Mouse (Mus musculus) cerebral cortex, adult 2 months (tissue): ENCODE data around the gene Nmral1.

Experiments
- WGBS: fragments of 180-500 bp; shearing (Covaris S2); methylation state at CpG from one replicate; pipeline ENCODE4 v1.1.7; 2018; 5-methylcytosine and 5-hydroxymethylcytosine counted together

The Nmral1 gene

DNA sequence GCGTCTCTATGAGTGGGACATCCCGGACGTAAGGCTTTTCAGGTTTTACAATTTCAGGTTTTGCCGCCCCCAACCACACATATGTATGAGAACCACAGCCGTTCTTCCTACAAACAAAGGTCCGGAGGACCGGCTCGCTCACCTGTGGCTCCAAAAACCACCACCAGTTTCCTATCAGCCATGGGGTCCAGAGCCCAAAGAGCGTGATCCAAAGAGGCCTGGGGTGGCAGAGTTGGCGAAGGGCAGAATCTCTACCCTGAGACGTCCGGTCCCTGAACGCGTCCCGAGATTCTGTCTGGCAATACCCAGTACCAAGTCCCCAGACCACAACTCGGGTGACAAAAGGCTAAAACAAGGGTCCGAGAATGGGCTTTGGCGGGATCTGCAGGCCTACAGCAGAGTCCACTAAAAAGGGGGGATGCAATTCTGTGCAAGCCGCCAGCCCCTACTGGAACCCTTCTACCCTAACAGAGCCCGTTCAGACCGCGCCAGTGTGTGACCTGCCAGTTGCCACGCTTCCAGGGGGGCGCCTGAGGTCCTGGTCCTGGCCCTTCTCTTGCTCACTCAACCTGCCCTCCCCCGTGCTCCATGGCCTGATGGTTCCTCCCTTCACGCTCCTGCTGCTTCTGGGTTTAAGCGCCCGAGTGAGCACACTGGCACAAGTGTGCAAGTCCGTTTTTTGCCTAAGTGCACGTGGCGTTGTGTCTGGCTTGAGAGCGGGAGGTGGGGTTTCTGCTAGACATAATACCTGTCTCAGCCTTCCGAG, at the start of gene Nmral1:
Nmral1 (minus strand) TSS at position 604 of the 766 bp plus-strand sequence.
- 13% methylated on average over 33 of the region's 33 CpGs for WGBS

DNA sequence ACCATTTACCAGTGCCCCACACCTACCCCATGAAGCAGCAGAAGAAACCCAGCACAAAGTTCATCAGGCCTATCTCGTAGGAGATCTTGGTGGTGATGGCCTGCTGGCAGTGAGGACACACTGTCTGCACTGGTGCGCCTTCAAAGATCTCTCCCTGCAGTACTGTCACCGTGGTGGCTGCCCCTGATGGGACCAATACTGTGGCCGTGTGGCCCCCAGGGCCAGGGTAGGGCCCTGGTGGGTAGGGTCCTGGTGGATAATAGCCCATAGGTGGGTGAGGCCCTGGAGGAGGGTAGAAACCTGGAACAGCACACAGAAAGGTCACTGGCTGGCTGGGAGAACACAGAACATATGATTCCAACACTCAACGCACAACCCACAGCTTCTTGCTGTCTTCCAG, 49.6 kb upstream of the Nmral1 start:
- WGBS: 88% methylated on average over 5 of the region's 5 CpGs

DNA sequence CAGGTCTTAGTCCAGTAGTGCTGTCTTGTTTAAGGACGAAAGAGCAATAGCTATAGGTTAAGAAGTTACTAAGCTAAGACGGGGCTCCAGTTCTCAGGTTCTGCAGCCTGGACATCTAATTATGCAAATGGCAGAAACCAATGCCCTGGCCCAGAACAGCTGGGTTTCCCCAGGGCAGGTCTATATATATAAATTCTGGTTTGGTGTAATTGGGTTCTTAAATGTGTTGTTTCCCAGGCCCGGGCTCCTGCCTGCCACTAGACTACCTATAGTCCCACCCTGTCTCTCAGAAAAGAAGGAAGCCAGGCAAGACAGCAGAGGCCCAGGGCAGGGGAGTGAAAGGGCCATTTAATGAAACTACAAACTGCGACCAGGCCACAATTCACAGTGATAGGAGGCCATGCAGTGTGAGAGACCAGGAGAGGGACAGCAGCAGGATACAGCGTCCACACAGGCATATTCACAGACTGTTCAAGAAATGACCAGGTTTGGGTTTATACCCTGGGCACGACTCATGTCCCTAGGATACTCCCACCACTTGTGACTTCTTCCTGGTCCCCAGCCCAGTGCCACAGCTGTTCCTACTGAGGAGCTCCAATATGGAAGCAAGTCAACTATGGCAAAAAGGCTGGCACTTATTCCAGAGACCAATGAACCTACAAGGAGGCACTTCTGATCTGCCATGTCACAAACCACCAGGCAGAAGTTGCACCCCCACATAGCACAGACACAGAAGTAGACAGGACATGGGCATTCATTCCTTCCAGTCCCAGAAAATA, 48.0 kb upstream of the Nmral1 start:
- WGBS: 71% methylated on average over 6 of the region's 6 CpGs

DNA sequence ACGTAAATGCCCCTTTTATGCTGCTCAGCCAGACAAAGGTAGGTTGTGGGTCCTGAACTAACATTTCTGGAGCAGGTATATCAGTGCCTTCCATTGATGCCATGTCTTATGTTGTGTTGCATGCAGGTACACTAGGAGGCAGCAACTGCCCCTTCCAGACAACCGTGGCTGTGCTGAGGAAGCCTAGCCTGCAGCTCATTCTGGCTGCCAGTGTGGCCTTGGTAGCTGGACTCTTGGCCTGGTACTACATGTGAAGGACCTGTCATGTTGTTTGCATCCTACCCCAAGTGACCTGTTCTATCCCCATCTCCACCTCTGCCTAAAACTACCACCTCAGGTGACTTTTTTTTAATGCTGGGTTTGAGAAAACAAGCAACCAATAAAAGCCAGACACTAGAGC, 46.7 kb upstream of the Nmral1 start:
- WGBS: 74% methylated on average over 2 of the region's 2 CpGs

DNA sequence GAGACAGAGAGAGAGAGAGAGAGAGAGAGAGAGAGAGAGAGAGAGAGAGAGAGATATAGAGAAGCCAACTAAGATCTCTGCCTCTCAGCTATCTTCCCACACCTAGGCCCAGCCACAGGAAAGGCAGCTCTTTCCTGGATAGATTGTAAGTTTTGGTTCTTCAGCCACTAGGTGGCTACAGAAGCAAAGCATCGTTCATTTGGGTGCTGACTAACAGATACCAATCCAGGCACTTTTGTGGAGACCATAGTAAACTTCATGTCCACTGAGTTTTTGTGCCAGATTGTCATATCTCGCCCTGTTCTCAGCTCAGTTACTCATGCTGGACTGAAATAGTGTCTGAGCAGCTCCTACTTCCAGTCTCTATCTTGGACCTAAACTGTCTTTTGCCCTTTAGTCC, 44.1 kb upstream of the Nmral1 start:
- 17% methylated on average over 2 of the region's 2 CpGs for WGBS

DNA sequence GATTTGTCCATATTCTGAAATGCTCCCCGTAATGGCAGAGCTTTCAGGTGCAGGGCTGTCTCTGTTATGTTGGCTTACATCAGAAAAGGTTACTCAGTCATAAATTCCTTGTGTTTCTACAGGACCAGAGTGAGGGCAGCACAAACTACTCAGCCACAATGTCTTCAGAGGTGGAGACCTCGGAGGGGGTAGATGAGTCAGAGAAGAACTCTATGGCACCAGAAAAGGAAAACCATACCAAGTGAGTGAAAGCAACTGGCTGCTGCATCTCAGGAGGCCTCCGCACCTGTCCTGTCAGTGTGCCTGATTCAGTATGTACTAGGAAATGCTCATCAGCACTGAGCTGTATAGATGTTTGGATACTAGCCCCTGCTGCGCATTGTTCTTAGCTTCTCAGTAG, 43.3 kb upstream of the Nmral1 start:
- WGBS: 90% methylated on average over 4 of the region's 4 CpGs

DNA sequence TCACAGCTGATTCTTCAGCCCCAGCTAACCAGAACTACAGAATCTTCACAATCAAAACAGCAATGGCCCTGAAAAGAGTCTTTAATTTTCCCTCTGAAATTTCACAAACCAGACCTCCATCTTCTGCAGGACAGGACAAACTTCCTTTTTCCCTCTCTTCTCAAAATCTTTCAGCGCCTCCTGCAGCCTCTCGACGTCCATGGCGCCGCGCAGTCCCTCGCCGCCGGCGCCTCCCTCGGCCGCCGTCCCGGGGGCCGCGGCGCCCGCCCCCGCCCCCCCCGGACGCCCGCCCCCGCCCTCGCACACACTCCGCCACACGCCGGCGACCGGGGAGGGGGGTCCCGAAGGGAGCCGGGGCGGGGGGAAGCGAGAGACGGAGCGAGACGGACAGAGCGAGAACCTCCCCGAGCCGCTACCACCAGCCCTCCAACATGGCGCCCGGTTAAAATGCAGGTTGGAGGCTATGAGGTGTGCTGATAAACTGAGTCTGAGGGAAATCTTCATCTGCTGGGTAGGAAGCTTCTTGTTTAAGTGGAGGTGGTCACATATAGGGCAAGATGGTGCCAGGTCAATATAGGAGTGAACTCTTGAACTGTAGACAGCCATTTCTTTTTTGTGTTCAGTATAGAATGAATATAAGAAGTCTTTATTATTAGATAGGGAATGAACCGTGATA, 37.6 kb upstream of the Nmral1 start:
- WGBS: 2% methylated on average over 35 of the region's 42 CpGs

DNA sequence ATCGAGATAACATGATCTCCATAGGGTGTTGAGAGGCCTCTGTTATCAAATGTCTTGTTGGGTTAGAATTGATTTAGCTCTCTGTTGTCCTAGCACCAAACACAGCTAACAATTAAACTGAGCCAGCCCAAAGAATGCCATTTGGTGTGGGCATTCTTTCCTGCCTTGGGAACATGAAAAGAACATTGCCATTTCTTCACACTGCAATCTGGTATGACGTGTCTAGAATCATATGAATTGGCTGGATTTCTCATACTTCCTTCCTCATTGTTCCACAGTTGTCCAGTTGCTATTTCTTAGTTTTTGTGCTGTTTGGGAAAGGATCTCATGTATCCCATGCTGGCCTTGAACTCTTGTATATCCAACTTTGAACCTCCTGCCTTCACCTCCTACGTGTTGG, 34.9 kb upstream of the Nmral1 start:
- WGBS: 68% methylated on average over 3 of the region's 3 CpGs

DNA sequence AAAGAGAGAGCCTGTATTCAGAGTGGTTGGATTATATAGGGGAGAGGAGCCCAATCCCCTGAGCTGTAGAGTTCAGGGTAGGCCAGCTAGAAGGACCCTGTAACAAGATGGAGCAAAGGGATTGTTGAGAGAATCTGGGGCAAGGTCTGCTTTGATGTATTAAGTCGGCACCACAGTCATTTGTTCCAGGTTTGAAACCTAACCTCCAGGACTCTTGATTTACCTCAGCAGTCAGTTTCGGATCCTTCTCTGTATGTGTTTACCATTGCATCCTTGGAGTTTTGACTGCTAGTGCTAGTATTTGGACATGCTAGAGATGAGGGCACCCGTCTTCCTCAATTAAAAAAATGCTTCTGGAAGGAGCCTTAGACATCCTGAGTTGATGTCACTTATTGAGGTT, 33.0 kb upstream of the Nmral1 start:
- 95% methylated on average over 3 of the region's 3 CpGs for WGBS

DNA sequence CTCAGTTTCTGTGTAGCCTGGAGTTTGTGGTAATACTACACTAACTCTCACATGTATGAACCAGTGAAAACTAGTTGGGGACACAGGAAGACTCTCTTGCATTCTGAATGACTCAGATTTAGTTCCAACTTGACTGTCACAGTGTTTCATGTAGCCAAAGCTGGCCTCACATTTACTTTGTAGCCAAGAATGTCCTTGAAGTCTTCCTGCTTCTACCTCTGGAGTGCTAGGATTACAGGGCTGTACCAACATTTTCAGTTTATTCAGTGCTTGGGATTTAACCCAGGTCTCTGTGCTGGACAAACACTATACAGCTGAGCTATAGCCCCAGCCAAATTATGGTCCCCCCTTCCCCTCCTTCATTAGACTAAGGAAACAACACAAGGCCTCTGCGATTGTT, 23.0 kb upstream of the Nmral1 start:
- 97% methylated on average over 1 of the region's 1 CpGs for WGBS

DNA sequence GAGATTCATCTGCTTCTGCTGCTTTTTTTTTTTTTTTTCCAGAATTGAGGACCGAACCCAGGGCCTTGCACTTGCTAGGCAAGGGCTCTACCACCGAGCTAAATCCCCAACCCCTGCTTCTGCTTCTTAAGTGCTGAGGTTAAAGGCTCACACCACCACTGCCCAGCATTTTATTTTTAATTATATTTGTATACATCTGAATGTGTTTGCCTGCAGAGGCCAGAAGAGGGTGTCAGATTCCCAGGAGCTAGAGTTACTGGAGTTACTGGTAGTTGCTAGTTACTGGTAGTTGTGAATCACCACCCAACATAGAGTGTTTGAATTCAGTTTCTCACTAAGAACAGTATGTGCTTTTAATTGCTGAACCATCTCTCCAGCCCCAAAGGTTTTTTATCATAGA, 20.8 kb upstream of the Nmral1 start:
- 88% methylated on average over 2 of the region's 2 CpGs for WGBS

DNA sequence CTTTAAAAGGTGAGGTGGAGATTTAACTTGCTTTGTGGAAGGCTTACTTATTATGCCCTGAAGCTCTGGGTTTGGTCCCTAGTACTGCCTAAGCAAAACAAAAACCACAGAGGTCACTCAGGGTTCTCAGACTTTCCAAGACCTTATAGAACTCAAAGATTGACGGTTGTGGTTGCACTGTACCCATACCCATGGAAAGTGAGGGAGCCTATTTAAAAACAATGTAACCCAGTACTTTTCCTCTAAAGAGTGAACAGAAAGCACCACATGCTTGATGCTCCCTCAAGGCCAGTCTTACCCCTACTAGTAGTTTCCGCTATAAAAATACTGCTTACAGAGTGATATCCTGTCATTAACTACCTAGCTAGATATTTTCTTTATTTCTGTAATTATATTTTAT, 17.1 kb upstream of the Nmral1 start:
- WGBS: 85% methylated on average over 2 of the region's 2 CpGs

DNA sequence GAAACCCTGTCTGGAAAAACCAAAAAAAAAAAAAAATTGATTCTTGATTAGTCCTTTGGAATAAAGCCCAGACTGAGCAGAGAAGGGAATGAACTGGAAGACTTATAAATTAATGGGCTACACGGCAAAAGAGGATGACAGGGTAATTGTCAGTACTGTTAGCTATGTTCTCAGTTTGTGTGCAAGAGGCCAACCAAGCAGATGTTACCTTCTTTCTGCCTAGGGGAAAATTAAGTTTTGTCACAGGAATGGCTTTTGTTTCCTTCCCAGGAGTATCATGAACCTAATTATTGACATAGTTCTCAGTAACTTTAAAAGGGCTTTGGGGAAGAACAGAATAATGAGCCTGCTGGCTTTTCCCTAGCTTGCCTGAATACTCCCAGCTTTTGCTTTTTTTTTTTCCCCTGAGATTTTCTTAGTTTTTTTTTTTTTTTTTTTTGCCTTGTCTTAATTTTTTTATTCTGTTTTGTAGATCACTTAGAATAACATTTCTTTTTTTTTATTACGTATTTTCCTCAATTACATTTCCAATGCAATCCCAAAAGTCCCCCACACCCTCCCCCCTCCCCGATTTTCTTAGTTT, 11.7 kb upstream of the Nmral1 start:
- WGBS: 64% methylated on average over 3 of the region's 3 CpGs

DNA sequence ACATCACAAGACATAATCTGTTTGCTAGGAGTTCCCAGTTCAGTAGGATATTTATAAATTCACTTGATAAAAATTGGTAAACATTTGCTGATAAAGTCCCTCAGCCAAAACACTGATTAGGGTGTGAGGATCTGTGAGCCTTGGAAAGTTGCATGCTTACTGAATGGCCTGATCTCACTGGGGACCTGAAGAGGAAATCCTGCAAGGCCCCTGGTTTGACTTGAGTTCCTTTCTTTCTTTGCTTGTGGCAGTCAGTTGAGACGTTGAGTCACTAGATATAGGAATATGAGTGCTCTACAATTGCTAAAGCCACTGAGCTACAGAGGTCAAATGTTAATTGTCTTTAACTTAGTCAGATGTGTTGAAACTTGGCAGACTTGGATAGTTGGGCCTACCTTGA, 8.8 kb upstream of the Nmral1 start:
- 62% methylated on average over 1 of the region's 1 CpGs for WGBS

DNA sequence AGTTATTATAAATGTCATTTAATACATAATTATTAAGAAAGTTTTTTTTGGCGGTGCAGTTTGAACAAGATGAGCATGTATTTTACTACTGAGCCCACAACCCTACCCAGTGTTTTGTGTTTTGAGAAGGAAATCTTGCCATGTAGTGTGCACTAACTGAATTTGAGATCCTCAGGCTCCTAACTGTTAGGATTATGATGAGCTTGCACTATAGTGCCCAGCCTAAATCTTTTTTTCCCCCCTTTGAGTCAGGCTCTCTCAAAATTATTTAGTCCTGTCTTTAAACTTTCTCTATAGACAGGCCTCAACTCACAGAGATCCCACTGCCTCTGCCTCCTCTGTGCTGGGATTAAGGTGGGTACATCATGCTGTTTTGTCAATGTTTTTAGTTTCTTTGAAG, 8.4 kb upstream of the Nmral1 start:
- 75% methylated on average over 1 of the region's 1 CpGs for WGBS

DNA sequence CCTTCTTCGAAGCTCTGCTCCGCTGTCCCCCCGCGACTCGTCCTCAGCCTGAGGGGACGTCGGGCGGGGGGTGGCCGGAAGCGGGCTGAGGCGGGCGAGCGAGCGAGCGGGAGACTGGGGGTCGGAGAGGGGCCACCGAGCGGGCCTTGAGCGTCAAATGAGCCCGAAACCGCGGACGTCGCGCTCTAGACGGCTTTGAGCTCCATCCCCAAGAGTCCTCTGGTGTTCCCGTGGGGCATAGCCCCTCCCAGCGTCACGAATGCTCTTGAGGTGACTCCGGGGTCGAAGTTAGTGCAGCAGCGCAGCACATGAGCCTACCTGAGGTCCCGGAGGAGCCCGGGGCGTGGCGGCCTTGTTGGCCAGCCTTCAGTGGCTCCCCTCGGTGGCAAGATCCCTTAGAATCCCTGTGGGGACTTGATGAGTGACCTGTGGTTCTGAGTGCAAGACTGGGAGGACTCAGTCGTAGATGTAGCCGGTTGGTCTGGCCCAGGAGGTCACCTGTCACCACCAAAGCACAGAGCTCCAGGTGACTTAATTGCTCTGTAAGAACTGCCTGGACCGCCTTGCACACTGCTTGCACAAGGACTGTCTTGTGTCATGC, 7.5 kb upstream of the Nmral1 start:
- WGBS: under 1% methylated on average over 40 of the region's 40 CpGs

DNA sequence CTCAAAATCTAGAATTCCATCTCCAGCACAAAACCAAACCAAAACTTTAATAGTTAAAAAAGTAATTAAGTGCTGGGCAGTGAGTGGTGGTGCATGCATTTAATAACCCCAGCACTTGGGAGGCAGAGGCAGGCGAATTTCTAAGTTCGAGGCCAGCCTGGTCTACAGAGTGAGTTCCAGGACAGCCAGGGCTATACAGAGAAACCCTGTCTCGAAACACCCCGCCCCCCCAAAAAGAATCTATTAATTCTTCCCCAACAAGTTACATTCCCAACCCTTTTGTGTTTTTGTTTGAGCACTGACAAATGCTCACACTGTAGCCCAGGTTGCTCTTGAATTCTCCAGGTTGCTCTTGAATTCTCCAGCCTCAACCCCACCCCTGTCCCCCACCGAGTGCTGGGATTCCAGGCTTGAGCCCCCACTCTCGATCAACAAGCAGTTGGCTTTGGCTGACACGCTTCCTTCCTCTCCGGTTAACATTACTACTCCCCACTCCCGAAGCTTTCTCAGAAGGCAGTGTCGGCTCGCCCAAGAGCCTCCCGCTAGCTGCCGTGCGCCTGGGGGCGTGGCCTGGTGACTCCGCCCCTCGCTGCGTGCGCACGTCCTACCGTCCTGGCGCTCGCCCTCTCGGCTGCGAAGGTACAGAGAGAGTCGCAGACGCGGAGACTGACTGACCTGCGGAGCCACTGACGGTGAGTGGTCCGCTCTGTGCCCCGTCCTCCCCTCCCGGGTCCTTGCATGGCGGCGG, 6.8 kb upstream of the Nmral1 start, which contains the start of gene Hmox2:
Hmox2 (plus strand) TSS at position 582 of the 748 bp plus-strand sequence.
- WGBS: 5% methylated on average over 35 of the region's 35 CpGs

DNA sequence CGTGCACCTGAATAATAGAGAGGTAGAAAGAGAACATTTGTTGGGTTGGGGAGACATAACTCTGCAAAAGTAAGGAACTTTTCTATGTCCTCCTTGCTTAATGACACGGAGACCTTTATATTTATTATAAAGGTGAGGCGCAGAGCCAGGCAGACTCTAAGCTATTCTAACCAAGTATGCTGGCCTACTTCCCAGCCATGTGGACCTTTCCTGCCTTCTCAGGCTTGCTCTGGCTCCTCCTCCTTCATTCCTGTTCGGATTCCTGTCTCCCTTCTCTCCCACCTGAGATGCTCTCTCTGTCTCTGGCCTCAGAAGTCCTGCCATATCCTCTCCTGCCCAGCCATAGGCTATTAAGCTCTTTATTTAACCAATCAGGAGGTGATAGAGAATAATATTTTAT, 6.1 kb upstream of the Nmral1 start:
- 79% methylated on average over 4 of the region's 4 CpGs for WGBS

DNA sequence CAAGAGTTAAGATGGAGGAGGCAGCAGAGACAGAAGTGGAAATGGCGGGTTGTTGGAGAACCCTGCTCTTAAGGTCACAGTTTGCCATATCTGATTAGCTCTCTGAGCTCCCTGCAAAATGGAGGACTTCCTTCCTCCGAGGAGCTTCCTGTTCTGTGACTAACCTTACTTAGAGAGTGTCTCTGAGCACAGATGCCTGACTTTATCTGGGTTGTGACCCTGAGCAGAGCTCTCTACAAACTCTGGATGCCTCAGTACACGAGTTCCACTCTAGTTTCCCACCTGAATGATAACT, 3.7 kb upstream of the Nmral1 start:
- 76% methylated on average over 3 of the region's 3 CpGs for WGBS

DNA sequence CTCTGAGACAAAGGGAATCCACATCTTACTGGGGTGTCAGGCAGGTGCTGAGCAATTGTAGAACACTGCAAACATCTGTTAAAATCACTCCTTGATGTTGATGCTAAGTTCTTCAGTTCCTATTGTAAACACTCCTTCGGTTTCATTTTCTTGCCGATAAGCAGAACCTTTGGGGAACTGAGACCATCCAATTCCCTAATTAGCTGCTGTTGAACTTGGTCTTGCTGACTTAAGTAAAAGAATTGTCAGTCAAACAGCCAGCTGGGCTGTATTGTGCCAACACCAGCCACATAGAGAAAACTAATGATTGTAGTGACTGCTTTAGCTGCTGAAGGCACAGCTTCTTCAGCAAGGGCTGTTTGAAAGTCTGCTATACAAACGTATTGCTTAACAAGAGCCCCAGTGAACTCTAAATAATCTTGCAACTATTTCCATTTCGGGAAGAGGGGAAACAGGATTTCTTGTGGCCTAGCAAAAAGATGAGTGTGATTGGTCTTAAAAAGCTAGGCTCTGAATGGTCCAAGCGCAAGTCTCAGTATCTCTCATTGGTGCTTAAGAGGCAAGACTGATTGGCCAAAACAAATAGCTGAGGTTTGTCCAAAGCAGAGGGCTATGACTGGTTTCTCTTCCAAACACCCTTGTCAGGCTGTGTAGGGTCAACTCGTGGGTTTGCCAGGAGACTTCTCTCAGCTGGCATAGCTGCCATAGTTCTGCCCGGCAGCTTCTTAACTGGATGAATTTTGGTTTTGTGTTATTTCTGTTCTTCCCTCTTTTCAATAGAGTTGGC, 3.2 kb upstream of the Nmral1 start:
- WGBS: 57% methylated on average over 7 of the region's 7 CpGs

DNA sequence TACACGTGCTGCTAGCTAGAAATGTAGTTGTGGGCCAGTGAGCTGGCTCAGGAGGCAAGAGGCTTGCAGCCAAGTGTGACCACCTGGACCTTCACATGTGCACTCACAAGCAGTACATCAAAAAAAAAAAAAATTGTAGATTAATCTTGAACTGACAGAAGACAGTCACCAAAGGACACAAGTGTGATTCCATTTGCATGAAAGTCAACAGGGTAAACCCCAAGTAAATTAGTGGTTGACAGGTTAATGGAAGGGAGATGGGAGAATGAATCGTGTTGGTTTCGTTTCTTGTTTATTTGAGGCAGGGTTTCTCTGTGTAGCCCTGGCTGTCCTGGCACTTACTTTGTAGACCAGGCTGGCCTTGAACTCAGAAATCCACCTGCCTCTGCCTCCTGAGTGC, 1.3 kb downstream of the Nmral1 start:
- 56% methylated on average over 3 of the region's 3 CpGs for WGBS
